17 mouse cellular contexts compared by ENCODE assay signal in genomic region chr1:93237676-93238075, GRCm38 (mm10). TPM values are rescaled to one million over a fixed set of nuclear protein-coding genes. Genes with fewer than 3 reads are reported as not detected.
DNase-seq lines count a peak whose midpoint lies in the region; ATAC-seq lines count a peak whose summit lies in the region.
"Had no signal": no experiment of that assay in that cellular context is flagged by ENCODE, and none has a peak within 500 bp of the region (broad histone marks: within the 10 kb centered on the region; RNA-seq: fewer than 3 reads in every experiment).

No protein-coding gene starts in this region.

- ATAC-seq in kidney, embryonic 15.5 days (replicated peaks; ENCODE audit: low FRiP score) = no peak
- ATAC-seq in neural tube, embryonic 12.5 days (ENCODE audit: low FRiP score, low read depth) = no peak
- no peak for ATAC-seq in neural tube, embryonic 15.5 days (ENCODE audit: low FRiP score)
- ATAC-seq in embryonic facial prominence, embryonic 14.5 days (ENCODE audit: low read depth) = no peak
- no peak for ATAC-seq in erythroblast, adult 5-6 weeks (replicated peaks; ENCODE audit: low FRiP score, poor library complexity, severe bottlenecking)
- ATAC-seq in forebrain, embryonic 13.5 days = no peak

- no peak overlapping the region for H3K9ac ChIP-seq in kidney, embryonic 15.5 days
- H3K9ac ChIP-seq in neural tube, embryonic 12.5 days = no peak overlapping the region
- no peak overlapping the region for H3K9ac ChIP-seq in neural tube, embryonic 15.5 days (replicated peaks)
- 0 out of 2 replicates have a peak overlapping the region, but pooled peaks have one; percentile 2 for H3K9ac ChIP-seq in embryonic facial prominence, embryonic 14.5 days (ENCODE audit: low read depth, low read length)
- no peak overlapping the region for H3K9ac ChIP-seq in forebrain, embryonic 13.5 days
- H3K9ac ChIP-seq: liver, embryonic 14.5 days; stomach, embryonic 15.5 days had no signal

- H3K4me3 ChIP-seq in kidney, embryonic 15.5 days (replicated peaks) = no peak overlapping the region
- H3K4me3 ChIP-seq in neural tube, embryonic 12.5 days = no peak overlapping the region
- no peak overlapping the region for H3K4me3 ChIP-seq in neural tube, embryonic 15.5 days (replicated peaks)
- no peak overlapping the region; the same call in 1 of the 2 replicates for H3K4me3 ChIP-seq in embryonic facial prominence, embryonic 14.5 days (ENCODE audit: low read depth, low read length)
- H3K4me3 ChIP-seq in forebrain, embryonic 13.5 days = no peak overlapping the region
- H3K4me3 ChIP-seq: forebrain, embryonic 10.5 days; heart, adult 2 months; stomach, embryonic 15.5 days had no signal

- no peaks in the 10 kb centered on the region for H3K9me3 ChIP-seq in kidney, embryonic 15.5 days (replicated peaks)
- H3K9me3 ChIP-seq in neural tube, embryonic 12.5 days = no peaks in the 10 kb centered on the region
- no peaks in the 10 kb centered on the region for H3K9me3 ChIP-seq in neural tube, embryonic 15.5 days (replicated peaks)
- H3K9me3 ChIP-seq in embryonic facial prominence, embryonic 14.5 days (ENCODE audit: control insufficient read depth, low read length) = no peaks in the 10 kb centered on the region
- no peaks in the 10 kb centered on the region for H3K9me3 ChIP-seq in forebrain, embryonic 13.5 days (replicated peaks)
- H3K9me3 ChIP-seq: forebrain, embryonic 10.5 days; stomach, embryonic 15.5 days had no signal

- H3K4me1 ChIP-seq in kidney, embryonic 15.5 days = peaks cover 48% of the 10 kb centered on the region
- peaks cover 17% of the 10 kb centered on the region for H3K4me1 ChIP-seq in neural tube, embryonic 12.5 days
- H3K4me1 ChIP-seq in neural tube, embryonic 15.5 days = peaks cover 18% of the 10 kb centered on the region
- peaks cover 24% of the 10 kb centered on the region for H3K4me1 ChIP-seq in embryonic facial prominence, embryonic 14.5 days (ENCODE audit: control insufficient read depth, insufficient read depth, low read length)
- peaks cover 15% of the 10 kb centered on the region for H3K4me1 ChIP-seq in forebrain, embryonic 13.5 days

- no peak for DNase-seq in kidney, postnatal 14 days
- DNase-seq in embryonic facial prominence, embryonic 14.5 days (ENCODE audit: low spot score) = no peak
- DNase-seq: adrenal gland, adult 2 months; B cell, adult 2 months; cerebellum, adult 8-10 months; gastrocnemius, postnatal 25 days; heart, adult 2 months; right cerebral cortex, postnatal 25 days; thymus, adult 2 months had no signal

- WGBS in kidney, embryonic 15.5 days = 90% methylated on average over 10 of the region's 10 CpGs
- WGBS in neural tube, embryonic 12.5 days = 92% methylated on average over 10 of the region's 10 CpGs
- WGBS in neural tube, embryonic 15.5 days = 90% methylated on average over 10 of the region's 10 CpGs
- 81% methylated on average over 10 of the region's 10 CpGs for WGBS in embryonic facial prominence, embryonic 14.5 days
- WGBS in forebrain, embryonic 13.5 days = 93% methylated on average over 10 of the region's 10 CpGs

- peak overlapping the region; percentile 12 for H3K4me2 ChIP-seq in kidney, embryonic 15.5 days
- H3K4me2 ChIP-seq in neural tube, embryonic 12.5 days (replicated peaks) = peak overlapping the region; percentile 16; the same call in 1 of the 2 replicates
- H3K4me2 ChIP-seq in neural tube, embryonic 15.5 days = no peak overlapping the region
- peak overlapping the region; percentile 96; the same call in 1 of the 2 replicates for H3K4me2 ChIP-seq in embryonic facial prominence, embryonic 14.5 days (ENCODE audit: low read depth, low read length)
- no peak overlapping the region for H3K4me2 ChIP-seq in forebrain, embryonic 13.5 days

- H3K27ac ChIP-seq in kidney, embryonic 15.5 days = no peak overlapping the region
- no peak overlapping the region for H3K27ac ChIP-seq in neural tube, embryonic 12.5 days
- no peak overlapping the region for H3K27ac ChIP-seq in neural tube, embryonic 15.5 days (replicated peaks)
- no peak overlapping the region for H3K27ac ChIP-seq in embryonic facial prominence, embryonic 14.5 days (replicated peaks; ENCODE audit: low read depth, low read length)
- H3K27ac ChIP-seq in forebrain, embryonic 13.5 days = no peak overlapping the region
- H3K27ac ChIP-seq: forebrain, embryonic 10.5 days; heart, adult 2 months; liver, embryonic 14.5 days; stomach, embryonic 15.5 days had no signal

- 0 out of 2 replicates have a peak, but pooled peaks cover 4% of the 10 kb centered on the region for H3K36me3 ChIP-seq in kidney, embryonic 15.5 days
- H3K36me3 ChIP-seq in neural tube, embryonic 12.5 days = no peaks in the 10 kb centered on the region
- no peaks in the 10 kb centered on the region for H3K36me3 ChIP-seq in neural tube, embryonic 15.5 days
- no peaks in the 10 kb centered on the region for H3K36me3 ChIP-seq in embryonic facial prominence, embryonic 14.5 days (ENCODE audit: control insufficient read depth, insufficient read depth, low read length)
- H3K36me3 ChIP-seq in forebrain, embryonic 13.5 days (ENCODE audit: poor library complexity, severe bottlenecking) = no peaks in the 10 kb centered on the region
- H3K36me3 ChIP-seq: forebrain, embryonic 10.5 days; stomach, embryonic 15.5 days had no signal

- H3K27me3 ChIP-seq in kidney, embryonic 15.5 days = peaks cover 15% of the 10 kb centered on the region; the same call in 1 of the 2 replicates
- H3K27me3 ChIP-seq in neural tube, embryonic 12.5 days (replicated peaks) = peaks cover 38% of the 10 kb centered on the region
- H3K27me3 ChIP-seq in neural tube, embryonic 15.5 days (replicated peaks) = peaks cover 48% of the 10 kb centered on the region
- no peaks in the 10 kb centered on the region; the same call in 1 of the 2 replicates for H3K27me3 ChIP-seq in embryonic facial prominence, embryonic 14.5 days (replicated peaks; ENCODE audit: control insufficient read depth, insufficient read depth, low read length)
- peaks cover 50% of the 10 kb centered on the region for H3K27me3 ChIP-seq in forebrain, embryonic 13.5 days

RNA-seq across cellular contexts. Expression of gene Sned1, which starts 2.0 kb away (rescaled TPM):
- polyA plus RNA-seq in kidney, embryonic 15.5 days (2015; fragmentation: Nextera tagmentation; extraction: Ambion mirVana) = 11.1 and 14.7 TPM in 2 replicates
- polyA plus RNA-seq in neural tube, embryonic 12.5 days (2016; fragmentation: Nextera tagmentation; extraction: Ambion mirVana) = 10.4 and 12.4 TPM in 2 replicates
- polyA plus RNA-seq in neural tube, embryonic 15.5 days (2015; fragmentation: Nextera tagmentation; extraction: Ambion mirVana) = 7.5 and 8.0 TPM in 2 replicates
- 16.7 and 17.1 TPM in 2 replicates for polyA plus RNA-seq in embryonic facial prominence, embryonic 14.5 days (2014; fragmentation: Nextera tagmentation; extraction: Ambion mirVana)
- total RNA-seq in erythroblast, adult 5-6 weeks (2015; ENCODE audit: low replicate concordance) = 0.63 and 1.7 TPM in 2 replicates
- 0.09 TPM in 1 of 2 replicates, not detected in the other for total RNA-seq in erythroblast, adult 5-6 weeks (2017; ENCODE audit: low replicate concordance)
- polyA plus RNA-seq in forebrain, embryonic 13.5 days (2015; fragmentation: Nextera tagmentation; extraction: Ambion mirVana) = 2.1 and 2.2 TPM in 2 replicates

Comparison
In these comparisons a context has a peak if more than half of its experiments do, and no peak if none do; other contexts are left out.
1. H3K4me2 ChIP-seq: peak in kidney, embryonic 15.5 days (single experiment), neural tube, embryonic 12.5 days (single experiment) and embryonic facial prominence, embryonic 14.5 days (single experiment); none in neural tube, embryonic 15.5 days (single experiment) and forebrain, embryonic 13.5 days (single experiment).